Mouse (Mus musculus) liver, embryonic 16.5 days (tissue): ENCODE measurements around the gene Dhrs2. TPM values are rescaled to one million over a fixed set of nuclear protein-coding genes. Genes with fewer than 3 reads are reported as not detected.

Experiments used
- ATAC-seq: fragments of 200-750 bp; cut with Nextera tagmentation; 2 replicates; pipeline ENCODE4 v1.8.0; 2017; ENCODE audit warnings: low read depth, mild to moderate bottlenecking, moderate number of reproducible peaks, moderate library complexity
- H3K27ac ChIP-seq: fragments of 300-500 bp; sonication (generic); 2 replicates; pipeline ENCODE4 v1.5.1; 2014; ENCODE audit warnings: mild to moderate bottlenecking, low read length
- H3K27me3 ChIP-seq: fragments of 300-500 bp; sonication (generic); 2 replicates; pipeline ENCODE4 v1.6.1; 2014; ENCODE audit warnings: low read depth, low read length, mixed read lengths; ENCODE audit not compliant: control insufficient read depth, insufficient read depth
- H3K36me3 ChIP-seq: fragments of 300-500 bp; sonication (generic); 2 replicates; pipeline ENCODE4 v1.6.1; 2014; ENCODE audit warnings: mild to moderate bottlenecking; ENCODE audit not compliant: control insufficient read depth, insufficient read depth
- H3K4me1 ChIP-seq: fragments of 300-500 bp; sonication (generic); 2 replicates; pipeline ENCODE4 v1.6.1; 2014; ENCODE audit warnings: low read depth, low read length, mixed read lengths; ENCODE audit not compliant: control insufficient read depth
- H3K4me2 ChIP-seq: fragments of 300-500 bp; sonication (generic); 2 replicates; pipeline ENCODE4 v1.6.1; 2014; ENCODE audit warnings: low read depth, low read length, mixed read lengths
- H3K4me3 ChIP-seq: fragments of 300-500 bp; sonication (generic); 2 replicates; pipeline ENCODE4 v1.5.1; 2014; ENCODE audit warnings: low read depth, mild to moderate bottlenecking, low read length
- H3K9ac ChIP-seq: fragments of 300-500 bp; sonication (generic); 2 replicates; pipeline ENCODE4 v1.6.1; 2014; ENCODE audit warnings: low read depth, low read length
- H3K9me3 ChIP-seq: fragments of 300-500 bp; sonication (generic); replicated peaks from 2 replicates; pipeline ENCODE4 v1.6.1; 2016; ENCODE audit warnings: low read length; ENCODE audit not compliant: control insufficient read depth
- WGBS: fragments of 180-500 bp; shearing (Covaris S2); extraction: QIAGEN DNeasy Blood & Tissue Kit; methylation state at CpG from one replicate; pipeline ENCODE4 v1.1.7; 2014; ENCODE audit not compliant: insufficient replicate concordance; 5-methylcytosine and 5-hydroxymethylcytosine counted together
- polyA plus RNA-seq: library from polyadenylated mRNA; unstranded; fragments of >200 nt; fragmentation: Nextera tagmentation; extraction: Ambion mirVana; gene quantifications from 2 replicates; pipeline ENCODE4 v1.2.1, GENCODE M21; 2015

The Dhrs2 gene
- polyA plus RNA-seq, 1 experiment from 2014 or later, result not detected

- no peaks in the 10 kb centered on the region for H3K36me3 ChIP-seq
- no peaks in the 10 kb centered on the region for H3K9me3 ChIP-seq
- no peak overlapping the region for H3K4me2 ChIP-seq
- H3K4me3 ChIP-seq, result no peak overlapping the region
- no peak overlapping the region for H3K9ac ChIP-seq
- no peak overlapping the region for H3K27ac ChIP-seq
- WGBS, result 52% methylated on average over 6 of the region's 6 CpGs
- ATAC-seq, result no peak
- H3K4me1 ChIP-seq, result no peaks in the 10 kb centered on the region
- no peaks in the 10 kb centered on the region for H3K27me3 ChIP-seq
These were observed 53.0 kb downstream of the Dhrs2 start for GRCm38 (mm10) chr14:55274810-55275209.

DNA sequence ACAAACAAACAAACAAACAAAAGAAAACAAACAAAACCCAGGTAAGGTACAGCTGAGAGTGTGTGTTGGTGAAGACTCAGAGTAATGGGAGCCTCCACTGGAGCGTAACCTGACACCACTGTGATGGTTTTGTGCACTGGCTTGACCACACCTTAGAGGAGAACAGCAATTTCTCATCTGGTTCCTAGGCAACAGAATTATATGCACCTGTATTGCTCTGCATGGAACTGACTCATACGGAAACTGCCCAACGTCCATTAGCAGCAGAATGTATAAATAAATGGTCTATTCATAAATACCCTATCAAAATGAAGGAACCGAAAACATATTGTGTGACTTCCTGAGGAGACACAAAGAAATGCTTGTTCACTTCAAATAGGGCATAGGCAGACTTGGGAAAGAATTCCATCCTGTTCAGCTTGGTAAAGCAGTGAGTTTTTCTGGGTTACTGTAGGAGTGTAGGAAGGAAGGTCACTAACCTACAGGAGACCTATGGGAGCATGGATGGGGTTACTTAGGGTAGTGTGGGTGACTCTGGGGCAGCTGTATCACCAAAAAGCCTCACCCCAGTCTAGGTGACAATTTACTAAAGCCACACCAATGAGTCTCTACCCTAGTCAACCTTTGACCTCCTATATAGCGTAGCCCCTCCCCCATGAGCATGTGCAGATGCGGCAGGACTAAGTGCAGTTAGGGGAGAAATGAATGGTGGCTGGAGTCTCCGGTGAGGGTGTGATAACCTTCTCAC, 57.7 kb downstream of the Dhrs2 start:
- Histone ChIP-seq H3K9me3 (no peaks in the 10 kb centered on the region), H3K36me3 (no peaks in the 10 kb centered on the region), H3K4me3 (no peak overlapping the region), H3K27ac (no peak overlapping the region), H3K27me3 (no peaks in the 10 kb centered on the region), H3K9ac (no peak overlapping the region), H3K4me1 (no peaks in the 10 kb centered on the region), H3K4me2 (no peak overlapping the region)
- ATAC-seq, result no peak
- 66% methylated on average over 7 of the region's 7 CpGs for WGBS

Other genes starting within 250 kb of the Dhrs2 start
- gene Gm17428, start 245.1 kb upstream of the Dhrs2 start, polyA plus RNA-seq, result not detected in 2 replicates
- 1.8 and 3.1 TPM in 2 replicates for gene Myh7, start 227.4 kb upstream of the Dhrs2 start, polyA plus RNA-seq
- 28.8 and 32.0 TPM in 2 replicates for gene Ngdn, start 206.6 kb upstream of the Dhrs2 start, polyA plus RNA-seq
- gene Zfhx2, start 129.7 kb upstream of the Dhrs2 start, polyA plus RNA-seq, result 0.84 and 1.1 TPM in 2 replicates
- 5.1 and 5.3 TPM in 2 replicates for gene Thtpa, start 127.2 kb upstream of the Dhrs2 start, polyA plus RNA-seq
- 16.9 and 19.8 TPM in 2 replicates for gene Ap1g2, start 115.4 kb upstream of the Dhrs2 start, polyA plus RNA-seq
- gene Jph4, start 105.1 kb upstream of the Dhrs2 start, polyA plus RNA-seq, result not detected in 2 replicates